Mouse (Mus musculus) activated CD4-positive, CD25-positive, alpha-beta regulatory T cell (primary cell): ENCODE data around the gene Ccl1. TPM values are rescaled to one million over a fixed set of nuclear protein-coding genes. Genes with fewer than 3 reads are reported as not detected.

ENCODE experiments used
- polyA plus RNA-seq, 2 experiments: library from polyadenylated mRNA; unstranded; fragments of 100-300 nt; shearing (Covaris generic); gene quantifications; one replicate each; pipeline ENCODE4 v1.2.1; 2017

Gene Ccl1
- polyA plus RNA-seq, result 10 to 100 TPM in 1 of 2 experiments, 1 to 10 TPM in 1; 3.9 to 20.3 TPM

GRCm38 (mm10) chr11:82305590-82305989, at the start of gene Ccl1:
Ccl1 (minus strand) TSS chr11:82305690.

Other genes starting within 250 kb of the Ccl1 start
- gene Ccl11, start 247.9 kb downstream of the Ccl1 start, polyA plus RNA-seq, result not detected
- gene Ccl12, start 203.8 kb downstream of the Ccl1 start, polyA plus RNA-seq, result 1 to 10 TPM in 1 of 2 experiments, not detected in 1; 3.9 TPM
- gene Ccl8, start 190.5 kb downstream of the Ccl1 start, polyA plus RNA-seq, result 100 to 1,000 TPM in 1 of 2 experiments, 1 to 10 TPM in 1; 1.4 to 209 TPM
- not detected for gene Tmem132e, start 83.2 kb upstream of the Ccl1 start, polyA plus RNA-seq